Mouse (Mus musculus) thymus, postnatal 0 days (tissue): ENCODE data around the gene Enah. TPM values are rescaled to one million over a fixed set of nuclear protein-coding genes. Genes with fewer than 3 reads are reported as not detected.

Source experiments
- DNase-seq: peaks from one replicate; pipeline ENCODE4 v3.0.0-alpha.2; 2015; ENCODE audit warnings: low spot score
- polyA plus RNA-seq: library from polyadenylated mRNA; unstranded; fragments of >200 nt; fragmentation: Nextera tagmentation; extraction: Ambion mirVana; gene quantifications from 2 replicates; pipeline ENCODE4 v1.2.1, GENCODE M21; 2015

The Enah gene
- polyA plus RNA-seq: 3.9 and 4.8 TPM in 2 replicates

- peak; percentile 37 for DNase-seq
These were observed at the start of gene Enah for GRCm38 (mm10) chr1:182019926-182020801. Enah (minus strand) TSS chr1:182019990.

DNA sequence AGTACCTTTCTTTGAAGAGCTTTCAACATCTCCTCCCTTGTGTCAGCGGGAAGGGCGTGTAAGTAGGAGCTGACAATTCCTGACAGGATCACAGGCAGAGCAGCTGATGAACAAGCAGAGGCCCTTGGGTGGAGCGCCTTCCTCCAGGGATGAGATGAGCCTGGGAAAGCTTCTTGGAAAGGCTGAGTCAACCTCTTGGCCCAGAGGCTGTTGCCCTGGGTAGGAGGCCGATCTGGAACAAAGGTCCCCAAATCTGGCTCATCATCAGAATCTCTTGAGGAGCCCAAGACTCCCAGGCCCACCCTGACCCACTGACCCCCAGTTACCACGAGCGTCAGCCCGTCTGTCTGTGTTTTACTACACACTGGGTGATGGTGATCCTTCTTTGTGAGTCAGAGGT, 48.3 kb upstream of the Enah start:
- DNase-seq: no peak

- no peak for DNase-seq
These were observed 47.0 kb upstream of the Enah start for GRCm38 (mm10) chr1:182066527-182067465.

DNA sequence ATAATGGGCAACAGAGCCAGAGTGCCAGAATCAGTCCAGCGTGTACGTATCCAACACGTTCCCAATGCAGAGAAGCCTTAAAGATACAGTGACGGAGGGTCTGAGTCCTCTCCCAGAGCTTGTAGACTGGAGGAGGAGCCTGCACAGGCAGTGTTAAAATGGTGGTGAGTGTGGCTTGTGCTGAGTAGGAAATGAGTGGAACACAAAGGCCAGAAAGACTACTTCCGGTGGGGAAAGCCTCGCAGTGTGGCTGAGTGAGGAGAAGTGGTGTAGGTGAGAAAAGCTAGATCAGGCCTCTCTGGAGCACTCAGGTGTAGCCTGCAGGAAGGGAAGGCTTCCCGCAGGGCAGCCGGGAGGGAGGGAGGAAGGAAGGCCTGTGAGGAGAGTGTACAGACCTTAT, 43.9 kb upstream of the Enah start:
- DNase-seq: peak; percentile 57

GRCm38 (mm10) chr1:182062801-182063200, 43.0 kb upstream of the Enah start:
- DNase-seq: no peak

DNA sequence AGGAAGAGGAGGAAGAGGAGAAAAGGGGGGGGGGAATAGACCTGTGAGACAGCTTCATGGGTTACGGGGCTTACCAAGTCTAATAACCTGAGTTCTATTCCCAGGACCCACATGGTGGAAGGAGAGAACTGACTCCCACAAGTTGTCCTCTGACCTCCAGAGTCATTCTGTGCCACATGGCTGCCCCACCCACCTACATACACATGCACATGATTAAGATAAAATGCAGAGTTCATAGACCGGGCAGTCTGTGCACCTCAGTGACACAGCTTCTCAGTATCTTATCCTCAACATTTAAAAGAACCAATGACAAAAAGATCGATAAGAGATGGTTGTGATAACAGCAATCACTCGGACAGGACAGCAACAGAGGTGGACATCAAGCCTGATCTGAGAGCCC, 41.4 kb upstream of the Enah start:
- DNase-seq: no peak

DNA sequence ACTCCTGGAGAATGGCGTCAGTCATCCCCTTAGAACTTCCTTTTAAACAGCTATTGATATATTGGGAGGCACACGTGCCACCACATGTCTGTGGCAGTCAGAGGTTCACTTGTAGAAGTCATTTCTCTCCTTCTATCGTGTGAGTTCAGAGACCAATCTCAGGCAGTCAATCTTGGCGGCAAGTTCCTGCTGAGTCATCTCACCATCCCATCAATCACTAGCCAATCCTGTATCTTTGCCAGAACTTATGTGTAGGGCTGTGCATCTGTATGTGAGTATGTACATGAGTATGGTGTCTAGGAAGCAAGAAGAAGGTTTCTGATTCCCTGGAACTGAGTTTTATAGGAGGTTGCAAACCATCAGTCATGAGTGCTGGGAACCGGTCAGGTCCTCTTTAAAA, 40.0 kb upstream of the Enah start:
- DNase-seq: no peak

DNA sequence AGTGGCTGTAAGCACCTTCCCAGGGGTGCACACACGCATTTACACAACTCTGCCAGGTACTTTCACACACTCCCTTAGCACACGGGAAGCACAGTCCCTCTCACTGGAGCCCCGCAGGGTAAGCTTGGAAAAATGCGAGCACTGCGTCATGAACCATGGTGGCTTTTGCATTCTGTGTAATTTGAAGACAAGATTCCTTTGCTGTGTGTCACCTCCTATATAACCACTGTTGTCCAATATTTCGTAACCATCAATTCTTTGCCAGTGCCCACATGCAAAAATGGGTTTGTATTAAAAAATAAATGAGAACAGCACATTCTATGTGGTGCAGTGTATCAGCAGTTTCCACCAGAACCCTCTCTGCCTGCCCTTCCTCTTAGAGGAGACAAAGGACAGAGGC, 38.2 kb upstream of the Enah start:
- DNase-seq: no peak

DNA sequence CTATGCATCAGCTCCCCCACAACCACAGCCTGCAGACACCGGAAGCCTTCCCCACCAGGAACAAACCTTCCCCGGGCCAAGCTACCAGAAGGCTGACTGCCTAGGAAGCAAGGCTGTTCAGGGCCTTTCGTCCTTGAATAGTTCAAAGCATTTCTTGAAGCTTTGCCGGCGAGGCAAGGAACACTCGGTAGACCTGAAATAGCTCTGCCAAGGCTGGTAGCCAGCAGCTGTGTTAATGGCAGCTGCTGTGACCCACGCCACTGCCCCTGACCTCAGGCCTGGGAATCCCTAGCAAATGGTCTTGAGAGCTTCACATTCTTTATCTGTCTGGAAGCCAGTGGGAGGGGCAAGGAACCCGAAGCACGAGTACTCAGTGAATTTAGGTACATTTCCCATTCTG, 35.3 kb upstream of the Enah start:
- no peak for DNase-seq

DNA sequence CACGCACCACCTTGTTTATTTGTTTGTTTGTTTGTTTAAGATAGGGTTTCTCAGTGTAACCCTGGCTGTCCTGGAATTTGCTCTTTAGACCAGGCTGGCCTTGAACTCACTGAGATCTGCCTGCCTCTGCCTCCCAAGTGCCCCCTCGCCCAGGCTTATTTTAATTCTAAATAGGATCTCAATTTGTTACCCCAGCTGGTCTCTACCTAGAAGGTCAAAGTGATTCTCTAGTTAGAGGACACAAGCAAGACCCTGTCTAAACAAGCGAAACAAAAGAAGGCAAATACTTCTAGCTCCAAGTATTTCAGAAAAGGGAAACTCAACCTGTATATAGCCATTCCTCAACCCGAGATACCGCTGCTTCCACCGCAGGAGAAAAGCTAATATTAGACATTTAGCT, 34.9 kb upstream of the Enah start:
- DNase-seq: no peak

- no peak for DNase-seq
These were observed 33.2 kb upstream of the Enah start for GRCm38 (mm10) chr1:182052973-182053372.

- no peak for DNase-seq
These were observed 32.6 kb upstream of the Enah start for GRCm38 (mm10) chr1:182052385-182052784.

DNA sequence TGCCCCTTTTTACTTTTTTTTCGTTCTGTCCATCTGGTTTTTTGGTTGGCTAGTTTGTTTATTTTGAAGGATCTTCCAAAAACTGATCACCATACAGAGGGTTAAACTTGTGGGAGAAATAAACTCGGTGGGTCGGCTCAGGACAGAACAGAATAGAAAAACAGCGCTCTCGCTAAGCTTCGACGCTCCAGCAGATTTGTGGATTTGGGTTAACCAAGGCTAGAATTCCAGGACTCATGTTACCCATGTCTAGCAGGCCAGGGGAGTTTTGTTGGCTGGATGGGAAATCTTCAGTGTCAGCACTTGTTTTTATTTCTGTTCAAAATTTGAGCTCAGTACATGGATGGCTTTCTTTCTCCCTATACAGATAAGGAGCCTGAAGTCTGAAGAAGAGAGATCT, 30.0 kb upstream of the Enah start:
- no peak for DNase-seq

DNA sequence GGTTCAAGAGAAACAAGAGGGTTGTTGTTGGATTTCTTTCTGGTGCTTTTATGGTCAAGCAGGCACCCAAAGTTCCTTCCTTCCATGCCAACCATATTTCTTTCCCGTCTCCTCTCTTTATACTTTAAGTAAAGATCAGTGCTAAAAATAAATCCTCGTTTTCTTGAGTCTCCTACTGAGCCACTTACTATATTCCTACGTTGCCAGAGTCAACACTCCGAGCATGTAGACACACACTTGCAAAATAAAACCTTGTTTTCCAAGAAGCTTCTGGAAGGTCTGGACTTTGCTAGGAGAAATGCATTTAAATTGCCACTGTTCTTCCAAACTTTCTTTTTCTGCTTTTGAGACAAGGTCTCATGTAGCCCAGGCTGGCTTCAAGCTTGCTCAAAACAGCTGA, 28.3 kb upstream of the Enah start:
- no peak for DNase-seq

- DNase-seq: no peak
These were observed 27.4 kb upstream of the Enah start for GRCm38 (mm10) chr1:182047016-182047690.

DNA sequence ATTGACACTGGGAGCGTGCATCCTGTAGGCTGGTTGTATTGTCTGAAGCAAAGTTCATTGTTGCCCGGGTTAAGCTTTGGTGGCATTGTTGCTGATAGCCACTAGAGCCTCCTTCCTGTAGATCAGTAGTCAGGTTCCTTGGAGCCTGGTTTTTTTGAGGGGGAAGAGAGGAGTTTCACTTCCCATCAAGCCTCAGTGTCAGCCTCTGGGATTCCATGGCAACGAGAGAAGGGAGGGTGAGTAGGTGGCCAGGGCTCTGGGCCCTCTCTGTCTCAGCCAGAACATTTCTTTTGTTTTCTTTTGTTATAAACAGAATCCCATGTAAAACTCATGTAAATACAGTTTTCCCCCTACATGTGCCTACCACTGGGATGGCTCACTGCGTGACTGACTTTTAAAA, 25.4 kb upstream of the Enah start:
- DNase-seq: no peak

DNA sequence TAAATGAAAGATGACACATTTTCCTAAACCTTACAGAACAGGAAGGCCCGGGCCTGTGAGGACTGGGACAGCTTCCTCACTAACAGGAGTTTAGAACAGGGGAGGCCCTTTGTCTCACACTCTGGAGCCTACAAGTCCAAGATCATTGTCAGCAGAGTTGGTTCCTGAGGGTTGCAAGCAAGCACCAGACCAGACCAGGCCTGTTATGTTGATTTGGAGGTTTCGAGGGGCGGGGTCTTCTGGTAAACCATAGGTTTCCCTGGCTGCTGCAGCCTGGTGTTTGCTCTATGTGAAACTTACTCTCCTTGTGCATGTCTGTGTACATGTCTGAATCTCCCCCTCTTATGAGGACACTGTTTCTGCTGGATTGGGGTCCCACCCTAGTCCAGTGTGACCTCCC, 20.7 kb upstream of the Enah start:
- DNase-seq: no peak

GRCm38 (mm10) chr1:182031757-182032156, 12.0 kb upstream of the Enah start:
- no peak for DNase-seq

GRCm38 (mm10) chr1:182031066-182031465, 11.3 kb upstream of the Enah start:
- DNase-seq: no peak

DNA sequence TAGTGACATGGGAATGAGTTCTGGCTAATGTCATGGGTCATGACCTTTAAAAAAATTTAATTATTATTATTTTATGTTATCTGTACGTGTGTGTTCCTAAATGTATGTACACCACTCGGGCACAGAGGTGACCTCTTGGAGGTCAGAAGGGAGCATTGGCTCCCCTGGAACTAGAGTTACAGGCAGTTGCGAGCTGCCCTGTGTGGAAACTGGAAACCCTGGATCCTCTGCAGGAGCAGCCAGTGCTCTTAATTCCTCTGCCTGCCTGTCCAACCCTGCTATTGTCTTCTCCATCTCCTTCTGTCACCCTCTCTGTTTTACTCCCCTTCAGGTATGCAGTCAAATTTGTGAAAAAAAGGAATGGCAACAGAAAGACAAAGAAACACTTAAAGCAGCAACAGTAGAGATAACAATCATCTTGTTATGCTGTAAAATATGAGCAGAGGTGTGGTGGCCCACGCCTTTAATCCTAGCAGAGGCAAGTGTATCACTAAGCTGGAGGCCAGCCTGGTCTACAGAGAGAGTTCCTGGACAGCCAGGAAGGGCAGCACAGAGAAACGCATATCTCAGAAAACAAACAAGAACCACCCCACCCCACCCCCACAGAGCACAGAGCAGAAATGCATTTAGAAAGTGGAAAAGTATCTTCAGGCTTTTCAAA, 10.3 kb upstream of the Enah start:
- no peak for DNase-seq
